ENCODE assay signal across 9 mouse cellular contexts in genomic region chr2:132389562-132389961, GRCm38 (mm10). TPM values are rescaled to one million over a fixed set of nuclear protein-coding genes. Genes with fewer than 3 reads are reported as not detected.
DNase-seq lines count a peak whose midpoint lies in the region; ATAC-seq and TF ChIP-seq lines count a peak whose summit lies in the region.
"Had no signal": no experiment of that assay in that cellular context is flagged by ENCODE, and none has a peak within 500 bp of the region (broad histone marks: within the 10 kb centered on the region; RNA-seq: fewer than 3 reads in every experiment).

No protein-coding gene starts in this region.

- no peak overlapping the region for H3K4me3 ChIP-seq in forebrain, postnatal 0 days (ENCODE audit: low read depth, low read length)
- H3K4me3 ChIP-seq in forebrain, embryonic 12.5 days (replicated peaks) = no peak overlapping the region
- H3K4me3 ChIP-seq in lung, adult 2 months (replicated peaks; ENCODE audit: extremely low read depth, low read depth, low read length) = no peak overlapping the region
- H3K4me3 ChIP-seq: midbrain, embryonic 12.5 days had no signal

- WGBS in forebrain, postnatal 0 days = 30% methylated on average over 7 of the region's 7 CpGs
- WGBS in forebrain, embryonic 12.5 days = 32% methylated on average over 7 of the region's 7 CpGs
- 22% methylated on average over 7 of the region's 7 CpGs for WGBS in lung, adult 2 months

- H3K9ac ChIP-seq in forebrain, postnatal 0 days = no peak overlapping the region
- no peak overlapping the region for H3K9ac ChIP-seq in forebrain, embryonic 12.5 days
- H3K9ac ChIP-seq: midbrain, embryonic 12.5 days had no signal

- no peaks in the 10 kb centered on the region; the same call in 1 of the 2 replicates for H3K27me3 ChIP-seq in forebrain, postnatal 0 days (ENCODE audit: insufficient read depth, low read length)
- peaks cover 26% of the 10 kb centered on the region for H3K27me3 ChIP-seq in forebrain, embryonic 12.5 days

- no peak for TF ChIP-seq POLR2A in lung, adult 2 months (IDR thresholded peaks at IDR 0.05; ENCODE audit: borderline replicate concordance, extremely low read depth, low read depth, low read length)
- TF ChIP-seq POLR2A in brain, embryonic 14.5 days (IDR thresholded peaks at IDR 0.05; ENCODE audit: borderline replicate concordance, extremely low read depth, insufficient read depth, insufficient read length, poor library complexity, severe bottlenecking) = no peak

- H3K27ac ChIP-seq in forebrain, postnatal 0 days (ENCODE audit: low read depth, low read length) = no peak overlapping the region
- no peak overlapping the region for H3K27ac ChIP-seq in forebrain, embryonic 12.5 days
- H3K27ac ChIP-seq: midbrain, embryonic 12.5 days had no signal

- no peaks in the 10 kb centered on the region; the same call in 1 of the 2 replicates for H3K4me1 ChIP-seq in forebrain, postnatal 0 days (ENCODE audit: insufficient read depth)
- peaks cover 10% of the 10 kb centered on the region for H3K4me1 ChIP-seq in forebrain, embryonic 12.5 days
- H3K4me1 ChIP-seq in lung, adult 2 months (ENCODE audit: control insufficient read depth, insufficient read depth, low read length) = no peaks in the 10 kb centered on the region

- peak; percentile 67 for TF ChIP-seq CTCF in forebrain, postnatal 0 days (IDR thresholded peaks at IDR 0.05; ENCODE audit: low read depth)
- TF ChIP-seq CTCF in lung, adult 2 months (IDR thresholded peaks at IDR 0.05; ENCODE audit: insufficient read depth, low read length) = peak; percentile 37; the same call in 1 of the 2 replicates
- TF ChIP-seq CTCF in brain, embryonic 14.5 days (IDR thresholded peaks at IDR 0.05; ENCODE audit: borderline replicate concordance, extremely low read depth, insufficient read depth, insufficient read length) = peak; percentile 80

- H3K36me3 ChIP-seq in forebrain, postnatal 0 days (ENCODE audit: insufficient read depth) = no peaks in the 10 kb centered on the region
- H3K36me3 ChIP-seq in forebrain, embryonic 12.5 days (replicated peaks) = no peaks in the 10 kb centered on the region
- H3K36me3 ChIP-seq: midbrain, embryonic 12.5 days had no signal

- ATAC-seq in forebrain, postnatal 0 days = no peak
- no peak for ATAC-seq in forebrain, embryonic 12.5 days (ENCODE audit: low FRiP score)
- no peak for ATAC-seq in megakaryocyte, adult 5-6 weeks (ENCODE audit: poor library complexity, severe bottlenecking)

- H3K9me3 ChIP-seq in forebrain, postnatal 0 days (ENCODE audit: low read length) = no peaks in the 10 kb centered on the region
- no peaks in the 10 kb centered on the region for H3K9me3 ChIP-seq in forebrain, embryonic 12.5 days
- H3K9me3 ChIP-seq: midbrain, embryonic 12.5 days had no signal

- no peak overlapping the region for H3K4me2 ChIP-seq in forebrain, postnatal 0 days (ENCODE audit: low read depth)
- H3K4me2 ChIP-seq in forebrain, embryonic 12.5 days = no peak overlapping the region
- H3K4me2 ChIP-seq: midbrain, embryonic 12.5 days had no signal

- DNase-seq in forebrain, postnatal 0 days = no peak
- no peak for DNase-seq in lung, adult 2 months
- DNase-seq in lung, adult 18-20 months = no peak
- DNase-seq in brain, embryonic 14.5 days (ENCODE audit: low read depth) = peak; percentile 41
- DNase-seq in naive thymus-derived CD4-positive, alpha-beta T cell, adult 2 months (ENCODE audit: low read depth) = peak; percentile 40
- DNase-seq in adipocyte (ENCODE audit: low spot score) = no peak

RNA-seq across cellular contexts. Expression of gene Prokr2, which starts 4.3 kb away (rescaled TPM):
- total RNA-seq in forebrain, postnatal 0 days (2014; rRNA removed) = 28.5 and 47.7 TPM in 2 replicates
- polyA plus RNA-seq in forebrain, postnatal 0 days (2015; fragmentation: Nextera tagmentation; extraction: Ambion mirVana) = 9.0 and 14.0 TPM in 2 replicates
- 3.0 and 3.3 TPM in 2 replicates for polyA plus RNA-seq in forebrain, embryonic 12.5 days (2016; fragmentation: Nextera tagmentation; extraction: Ambion mirVana)
- polyA plus RNA-seq in lung, adult 2 months (2012; rRNA removed) = not detected in 2 replicates
- polyA plus RNA-seq in brain, embryonic 14.5 days (2012; rRNA removed) = 3.5 and 5.7 TPM in 2 replicates
- total RNA-seq in megakaryocyte, adult 5-6 weeks (2015) = not detected in 2 replicates
- total RNA-seq in megakaryocyte, adult 5-6 weeks (2017) = not detected in 2 replicates

Comparison
In these comparisons a context has a peak if more than half of its experiments do, and no peak if none do; other contexts are left out.
1. DNase-seq: peak in brain, embryonic 14.5 days (single experiment) and naive thymus-derived CD4-positive, alpha-beta T cell, adult 2 months (single experiment); none in forebrain, postnatal 0 days (single experiment), lung, adult 2 months (single experiment), lung, adult 18-20 months (0 of 2) and adipocyte (single experiment).
2. Peak in every context shown above with its lines, with median percentiles within 50 percentile points of each other: CTCF ChIP-seq.